Mouse (Mus musculus) mouse trophoblast stem cell (cell line): Measurements from ENCODE around the gene Nucb1.

Source experiments
- in situ Hi-C, 2 experiments: fragments of 300-500 bp; cut with MseI, MboI; formaldehyde crosslinking; loops; 2 replicates in 1 of 2; 3 replicates in 1 of 2; pipeline ENCODE4 v1.15.1; 2025

Gene Nucb1

DNA sequence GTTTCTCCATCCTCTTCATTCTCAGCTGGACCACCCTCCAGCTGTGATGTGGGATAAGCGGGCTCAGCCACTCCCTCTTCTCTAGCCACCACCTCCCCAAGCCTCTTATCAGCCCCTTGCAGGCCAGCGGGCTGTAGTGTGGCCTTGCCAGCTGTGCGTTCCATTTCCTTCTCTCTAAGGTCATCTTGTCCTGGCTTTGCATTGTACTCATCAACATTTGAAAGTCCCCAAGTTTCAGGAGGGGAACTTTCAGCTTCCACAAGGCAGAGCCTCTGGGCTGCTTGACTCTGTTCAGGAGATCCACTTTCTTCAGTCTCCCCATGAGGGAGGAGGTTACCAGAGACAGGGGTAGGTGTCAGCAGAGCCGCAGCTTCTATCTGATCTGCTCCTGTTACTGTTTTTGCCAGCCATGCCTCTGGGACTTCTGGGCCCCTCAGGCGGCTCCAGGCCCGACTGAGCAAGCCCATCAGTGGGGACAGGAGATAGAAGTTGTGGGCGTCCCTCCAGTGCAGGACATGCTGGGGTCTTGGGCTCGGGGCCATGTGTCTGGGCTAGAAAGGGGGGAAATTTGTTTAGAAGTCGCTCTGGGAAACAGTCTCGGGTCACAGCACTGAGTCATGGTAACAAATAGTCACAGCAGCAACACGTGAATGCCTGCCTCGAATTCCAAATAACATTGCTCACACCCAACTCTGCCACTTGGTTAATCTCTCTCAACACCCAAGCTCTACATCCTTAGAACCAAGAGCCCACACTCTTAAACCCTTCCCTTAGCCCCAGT is 14.8 kb upstream of the Nucb1 start:
- in situ Hi-C loops: no loop called here

DNA sequence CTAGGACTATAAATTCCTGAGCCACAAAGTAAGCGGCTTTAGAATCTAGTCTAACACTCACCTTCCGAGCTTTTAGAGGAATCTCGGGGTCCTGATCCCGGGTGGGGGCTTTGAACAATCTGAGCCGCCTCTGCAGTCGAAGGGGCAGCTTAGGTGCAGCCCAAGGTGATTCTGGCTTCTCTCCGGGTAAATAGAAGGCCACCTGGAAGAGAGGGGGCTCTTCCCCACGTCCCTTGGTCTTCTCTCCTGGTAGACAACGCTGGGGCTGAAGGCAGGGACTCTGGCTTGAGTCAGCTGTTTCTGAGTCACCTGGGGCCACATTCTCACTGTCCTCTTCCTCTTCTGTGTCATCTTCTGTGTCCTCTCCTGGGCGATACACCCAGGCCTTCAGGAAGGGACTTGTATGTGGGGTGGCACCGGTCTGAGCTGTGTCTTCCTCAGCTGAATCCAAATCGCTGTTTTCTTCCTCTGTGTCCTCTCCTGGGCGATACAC is 13.5 kb upstream of the Nucb1 start:
- in situ Hi-C loops: no loop called here

DNA sequence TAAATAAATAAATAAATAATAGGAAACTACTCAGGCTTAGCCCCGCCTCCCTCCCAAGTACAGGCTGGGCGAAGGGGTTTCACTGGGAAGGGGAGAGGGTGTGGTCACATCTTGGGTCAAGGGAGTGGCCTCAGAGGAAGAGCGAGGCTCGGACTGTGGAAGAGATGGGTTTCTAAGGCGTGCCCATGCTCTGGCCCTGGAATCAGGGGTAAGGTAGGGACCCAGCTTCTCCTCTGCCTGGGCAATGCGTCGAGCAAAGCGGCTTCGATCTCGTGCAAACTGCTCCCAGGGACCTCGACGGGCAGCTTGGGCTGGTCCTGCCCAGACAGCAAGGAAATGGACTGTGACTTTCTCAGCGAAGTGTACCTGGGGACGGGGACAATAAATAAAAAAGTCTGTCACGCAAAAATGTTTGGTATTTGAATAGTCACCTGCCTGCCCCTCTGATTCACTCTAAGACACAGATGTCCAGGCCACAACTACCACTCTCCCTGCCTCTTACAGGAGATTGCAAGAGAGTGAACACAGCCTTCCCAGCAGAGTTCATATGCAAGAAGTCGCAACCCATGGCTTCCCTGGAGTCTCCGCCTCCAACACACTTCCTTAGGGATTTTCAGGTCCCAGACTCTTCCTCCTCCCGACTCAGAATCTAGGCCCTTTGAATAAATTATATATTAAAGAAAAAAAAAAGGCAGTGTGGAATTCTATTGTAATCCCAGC is 12.9 kb upstream of the Nucb1 start:
- in situ Hi-C loops: no loop called here

DNA sequence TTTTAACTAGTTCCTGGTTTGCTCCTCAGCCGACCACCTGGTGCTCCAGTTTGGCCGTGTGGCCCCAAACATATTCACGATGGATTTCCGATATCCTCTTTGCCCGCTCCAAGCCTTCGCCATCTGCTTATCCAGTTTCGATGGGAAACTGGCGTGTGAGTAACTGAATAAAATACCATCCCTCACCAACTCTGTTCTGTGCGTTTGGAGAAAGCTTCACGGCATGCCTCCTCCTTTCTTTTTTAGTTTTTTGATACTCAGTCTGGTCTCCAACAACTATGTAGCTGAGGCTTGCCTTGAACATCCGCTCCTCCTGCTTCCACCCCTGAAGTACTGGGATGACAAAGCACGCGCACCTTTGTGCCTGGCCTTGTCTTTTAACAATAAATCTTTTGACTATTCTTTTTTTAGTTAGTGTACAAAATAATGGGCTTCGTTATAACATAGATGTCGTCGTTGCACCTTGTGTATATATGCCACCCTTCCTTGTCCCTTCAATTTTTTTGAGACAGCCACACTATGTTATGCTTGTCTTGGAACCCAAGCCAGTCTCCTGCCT is 12.1 kb upstream of the Nucb1 start:
- in situ Hi-C loops: no loop called here

DNA sequence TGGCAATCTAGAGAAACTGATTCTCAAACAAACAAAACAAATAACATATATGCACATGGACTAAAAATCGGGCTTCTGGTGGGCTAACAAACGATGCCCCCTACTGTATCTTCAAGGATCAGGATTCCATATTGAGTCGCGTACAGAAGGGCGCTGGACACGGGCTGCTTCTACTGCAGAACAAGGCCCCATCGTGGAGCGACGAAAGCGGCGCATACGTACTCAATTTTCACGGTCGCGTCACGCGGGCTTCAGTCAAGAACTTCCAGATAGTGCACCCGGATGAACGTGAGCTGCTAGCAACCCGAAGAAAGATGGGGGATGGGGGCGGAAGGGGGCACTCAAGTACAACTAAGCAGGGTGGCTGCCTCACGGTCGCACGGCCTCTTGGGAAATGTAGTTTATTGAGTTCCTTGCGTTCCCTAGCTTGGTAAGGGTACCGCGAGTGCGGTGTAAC is 11.6 kb upstream of the Nucb1 start:
- in situ Hi-C loops: no loop called here

DNA sequence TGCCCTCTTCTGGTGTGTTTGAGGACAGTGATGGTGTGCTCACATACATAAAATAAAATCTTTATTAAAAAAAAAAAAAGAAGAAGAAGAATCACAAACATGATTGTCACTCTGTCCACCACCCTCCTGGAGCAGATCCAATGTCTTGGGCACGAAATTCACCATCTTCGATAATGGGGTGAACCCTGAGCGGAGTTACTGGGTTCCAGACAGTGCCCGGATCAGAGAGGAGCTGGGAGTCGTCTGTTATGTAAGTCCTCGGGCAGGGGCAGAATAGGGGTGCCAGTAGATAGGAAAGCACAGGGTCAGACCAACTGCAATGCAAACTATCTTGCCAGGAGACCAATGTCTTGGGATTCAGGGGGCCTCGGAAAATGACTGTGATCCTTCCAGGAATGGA is 10.4 kb upstream of the Nucb1 start:
- in situ Hi-C loops: no loop called here

DNA sequence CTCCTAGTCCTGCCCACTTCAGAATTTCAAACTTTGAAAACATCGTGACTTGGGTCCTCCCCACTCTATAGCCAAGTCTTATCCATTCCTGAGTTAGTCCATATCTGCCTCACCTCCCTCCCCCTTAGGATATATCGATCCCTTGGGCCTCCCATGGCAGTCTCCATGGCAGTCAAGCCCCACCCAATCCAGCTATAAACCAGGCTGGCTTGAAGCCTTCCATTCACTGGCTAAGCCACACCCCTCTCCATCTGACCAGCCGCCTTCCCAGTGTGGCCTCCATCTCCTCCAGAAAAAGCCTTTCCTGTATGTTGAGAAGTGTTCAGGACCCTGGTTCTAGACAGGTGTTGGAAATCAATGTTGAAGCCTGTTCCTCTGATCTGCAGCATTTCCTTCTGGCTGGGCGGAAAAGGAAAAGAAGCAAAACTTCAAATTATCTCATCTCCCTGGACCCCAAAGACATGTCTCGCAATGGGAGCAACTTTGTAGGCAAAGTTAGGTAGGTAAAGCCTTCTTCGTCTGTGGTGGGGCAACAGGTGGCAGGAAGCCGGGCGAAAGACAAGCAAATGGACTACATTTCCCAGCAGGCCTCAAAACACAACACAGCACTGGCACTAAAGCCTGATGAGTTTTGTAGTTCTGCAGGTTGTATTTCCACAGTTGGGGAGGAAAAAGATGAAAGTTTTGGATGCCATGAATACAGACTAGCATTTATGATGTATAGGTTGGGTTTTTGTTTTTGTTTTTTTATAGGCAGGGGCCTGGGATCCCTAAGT is 9.3 kb upstream of the Nucb1 start:
- in situ Hi-C loops: loop anchor here in 1 of 2 experiments (10.0 kb wide), 1 partner anchor 65 kb away; the partner anchor contains the start of gene Ftl1

DNA sequence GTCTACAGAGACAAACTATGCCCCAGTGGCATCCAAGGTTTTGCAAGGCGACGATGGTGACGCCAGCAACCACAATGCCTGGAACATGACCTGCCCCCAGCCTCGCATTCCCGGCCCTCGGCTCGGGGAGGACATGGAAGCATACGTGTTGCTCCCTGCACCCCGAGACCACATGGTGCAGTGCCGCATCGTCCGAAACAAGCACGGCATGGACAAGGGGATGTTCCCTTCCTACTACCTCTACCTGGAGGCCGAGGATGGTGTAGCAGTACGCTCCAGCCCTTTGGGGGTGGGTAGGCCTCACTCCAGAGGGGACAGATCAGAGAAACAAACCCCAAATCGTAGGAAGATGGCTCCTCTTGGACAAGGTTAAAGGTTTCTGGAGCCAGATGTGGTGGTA is 8.4 kb upstream of the Nucb1 start:
- in situ Hi-C loops: loop anchor here in 1 of 2 experiments (10.0 kb wide), 1 partner anchor 64 kb away; the partner anchor contains the start of gene Ftl1

DNA sequence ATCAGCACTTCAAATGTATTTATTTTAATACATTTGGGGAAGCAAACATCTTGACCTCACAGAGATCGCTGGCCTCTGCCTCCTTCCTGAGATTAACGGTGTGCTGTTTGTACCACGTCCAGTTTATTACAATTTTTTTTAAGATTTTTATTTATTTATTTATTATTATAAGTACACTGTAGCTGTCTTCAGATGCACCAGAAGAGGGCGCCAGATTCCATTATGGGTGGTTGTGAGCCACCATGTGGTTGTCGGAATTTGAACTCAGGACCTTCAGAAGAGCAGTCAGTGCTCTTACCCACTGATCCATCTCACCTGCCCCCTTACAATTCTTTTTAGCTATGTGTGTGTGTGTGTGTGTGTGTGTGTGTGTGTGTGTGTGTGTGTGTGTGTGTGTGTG is 6.6 kb upstream of the Nucb1 start:
- in situ Hi-C loops: loop anchor here in 1 of 2 experiments (10.0 kb wide), 1 partner anchor 62 kb away; the partner anchor contains the start of gene Ftl1

DNA sequence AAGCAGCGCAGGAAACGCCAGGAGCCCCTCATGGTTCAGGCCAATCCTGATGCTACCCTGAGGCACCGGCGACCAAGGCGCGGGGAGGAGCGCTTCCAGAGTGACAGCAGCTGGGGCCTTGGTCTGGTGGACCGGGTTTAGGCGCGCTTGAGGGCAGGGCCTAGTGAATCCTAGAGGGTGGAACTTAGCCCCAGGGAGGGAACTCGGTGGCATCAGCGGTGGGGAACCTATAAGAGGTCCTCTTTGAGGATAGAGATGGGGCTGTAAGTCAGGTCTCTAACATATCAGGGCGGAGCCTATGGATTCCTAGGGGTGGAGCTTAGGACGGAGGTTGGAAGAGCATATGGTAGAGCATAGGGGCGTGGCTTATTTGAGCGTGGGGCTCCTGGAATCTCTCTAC is 5.2 kb upstream of the Nucb1 start:
- in situ Hi-C loops: loop anchor here in 1 of 2 experiments (10.0 kb wide), 1 partner anchor 61 kb away; the partner anchor contains the start of gene Ftl1

DNA sequence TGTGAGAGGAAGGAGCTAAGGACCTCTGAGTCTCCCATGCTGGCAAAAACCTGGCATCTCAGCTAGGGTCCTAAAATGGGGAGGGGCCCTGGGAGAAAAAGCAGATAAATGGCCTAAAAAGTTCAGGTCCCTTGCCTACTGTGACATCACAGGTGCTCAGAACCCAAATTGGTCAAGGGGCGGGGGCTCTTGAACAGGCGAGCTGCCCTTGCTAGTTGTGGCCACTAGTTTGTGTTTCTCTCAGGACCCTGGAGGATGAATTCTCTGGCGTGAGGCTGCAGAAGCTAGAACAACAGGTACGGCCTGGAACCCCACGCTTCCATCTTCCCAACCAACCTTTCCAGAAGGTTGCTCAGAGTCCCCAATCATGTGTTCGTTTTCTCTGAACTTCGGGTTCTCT is 4.2 kb upstream of the Nucb1 start:
- in situ Hi-C loops: loop anchor here in 1 of 2 experiments (10.0 kb wide), 1 partner anchor 60 kb away; the partner anchor contains the start of gene Ftl1

DNA sequence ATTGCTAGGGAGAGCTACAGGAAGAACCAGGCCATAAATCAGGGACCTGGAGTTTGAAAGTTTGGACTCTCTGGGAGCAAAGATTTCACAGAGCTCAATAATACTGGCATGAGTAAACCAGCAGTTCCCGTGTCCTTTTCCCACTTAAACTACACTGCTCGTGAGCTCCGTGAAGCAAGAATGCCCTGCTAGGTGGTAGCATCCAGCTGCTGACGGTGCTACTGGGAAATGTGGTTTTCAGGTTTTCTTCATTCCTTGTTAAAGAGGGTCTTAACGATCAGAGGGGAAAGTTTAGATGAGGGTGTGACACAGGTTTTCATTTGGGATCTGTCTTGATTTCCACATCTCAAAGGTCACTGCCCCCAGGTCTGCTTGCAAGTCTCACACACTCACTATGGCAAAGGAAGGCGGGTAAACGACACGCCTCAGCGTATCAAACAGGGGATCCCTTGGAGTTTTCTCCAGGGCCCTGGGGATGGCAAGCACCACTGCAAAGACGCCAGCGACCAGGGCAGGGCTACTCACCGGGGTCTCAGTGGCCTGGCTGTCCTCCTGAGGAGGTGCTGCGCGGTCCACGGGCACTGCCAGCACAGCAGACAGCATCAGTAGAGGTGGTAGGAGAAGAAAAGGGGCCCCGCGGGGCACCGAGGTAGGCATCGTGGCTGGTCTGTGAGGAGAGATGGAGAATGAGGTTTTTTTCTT is 874 bp downstream of the Nucb1 start:
- in situ Hi-C loops: no loop called here

DNA sequence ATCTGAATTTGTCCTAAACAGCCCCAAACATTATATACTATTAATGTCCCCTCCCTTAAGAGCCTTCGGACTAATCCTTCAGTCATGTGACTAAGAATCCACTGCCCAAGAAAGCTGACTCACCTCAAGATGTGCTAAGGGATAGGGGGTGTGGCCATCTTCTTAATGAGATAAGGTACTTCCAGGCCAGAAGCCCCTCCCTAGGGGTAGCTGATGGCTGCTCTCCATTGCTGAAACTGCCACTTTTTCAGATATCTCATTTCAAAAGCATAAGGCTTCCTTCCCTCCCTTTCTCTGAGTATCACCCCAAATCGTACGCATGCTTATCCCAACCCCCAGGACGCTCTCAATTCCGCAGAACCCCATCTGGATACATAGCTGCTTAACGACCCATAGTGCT is 1.6 kb downstream of the Nucb1 start:
- in situ Hi-C loops: no loop called here

DNA sequence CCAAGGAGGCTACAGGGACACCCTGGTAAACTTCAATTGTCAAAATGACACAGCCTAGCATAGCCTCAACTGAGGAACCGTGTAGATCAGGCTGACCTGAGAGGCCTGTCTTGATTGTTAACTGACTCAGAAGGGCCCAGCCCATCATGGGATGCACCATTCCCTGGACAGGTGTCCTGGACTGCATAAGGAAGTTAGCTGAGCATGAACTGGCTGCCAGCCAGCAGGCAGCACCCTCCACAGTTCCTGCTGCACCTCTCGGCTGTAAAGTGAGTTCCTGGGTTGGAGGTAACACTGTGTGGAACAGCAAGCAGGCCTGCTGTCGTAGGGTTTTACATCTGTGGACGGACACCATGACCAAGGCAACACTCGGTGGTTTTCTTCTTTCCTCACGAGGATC is 2.6 kb downstream of the Nucb1 start:
- in situ Hi-C loops: no loop called here

DNA sequence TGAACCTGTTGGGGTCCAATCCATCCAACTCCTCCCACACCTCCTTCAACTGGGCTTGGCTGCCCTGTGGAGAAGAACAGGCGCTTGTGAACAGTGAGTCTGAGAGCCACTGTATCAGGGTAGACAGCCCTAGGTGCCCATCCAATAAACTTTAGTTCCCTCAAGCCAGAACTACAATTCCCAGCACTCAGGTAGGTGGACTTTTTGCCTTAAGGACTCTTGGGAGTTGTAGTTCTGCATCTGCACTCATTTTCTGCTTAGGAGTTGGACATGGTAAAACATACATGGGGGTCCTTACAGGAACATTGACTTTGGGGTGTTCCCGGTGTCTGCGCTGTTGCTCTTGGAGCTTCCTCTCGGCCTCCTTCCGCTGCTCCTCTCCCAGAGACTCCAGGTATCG is 11.8 kb downstream of the Nucb1 start:
- in situ Hi-C loops: no loop called here

DNA sequence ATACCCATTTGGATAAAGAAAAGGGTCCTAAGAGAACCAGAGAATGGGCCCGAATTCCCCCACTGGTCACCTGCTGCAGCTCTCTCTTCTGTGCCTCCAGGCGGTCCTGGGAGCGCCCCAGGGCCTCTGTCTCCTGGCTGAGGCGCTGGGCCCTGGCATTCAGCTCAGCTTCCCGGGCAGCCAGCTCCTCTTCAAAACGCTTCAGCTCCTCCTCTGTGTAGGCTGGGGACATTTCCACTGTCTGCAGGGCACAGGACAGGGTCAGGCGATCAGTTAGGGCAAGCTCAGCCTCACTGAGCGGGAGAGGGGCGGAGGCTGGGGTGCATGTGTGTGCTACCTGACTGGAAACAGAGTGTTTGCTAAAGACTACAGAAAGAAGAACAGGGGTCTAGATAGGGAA is 15.7 kb downstream of the Nucb1 start:
- in situ Hi-C loops: no loop called here

DNA sequence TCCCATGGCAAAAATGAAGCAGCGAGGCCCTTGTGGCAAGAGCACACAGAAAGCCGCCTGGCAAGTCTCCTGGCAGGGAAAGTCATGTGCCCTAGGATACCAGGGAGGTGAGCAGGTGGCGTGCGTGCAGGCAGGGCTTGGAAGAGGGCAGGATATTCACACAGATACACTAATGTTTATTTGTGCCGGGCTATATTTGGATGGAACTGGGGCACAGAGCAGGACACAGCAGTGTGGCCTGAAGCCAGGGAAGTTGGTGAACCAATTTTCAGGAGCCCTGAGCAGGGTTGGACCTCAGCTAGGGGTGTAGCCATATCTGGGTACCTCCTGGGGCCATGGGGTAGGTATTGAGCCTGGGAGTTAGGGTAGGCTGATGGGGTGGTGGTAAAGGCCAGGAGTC is 17.3 kb downstream of the Nucb1 start:
- in situ Hi-C loops: no loop called here

DNA sequence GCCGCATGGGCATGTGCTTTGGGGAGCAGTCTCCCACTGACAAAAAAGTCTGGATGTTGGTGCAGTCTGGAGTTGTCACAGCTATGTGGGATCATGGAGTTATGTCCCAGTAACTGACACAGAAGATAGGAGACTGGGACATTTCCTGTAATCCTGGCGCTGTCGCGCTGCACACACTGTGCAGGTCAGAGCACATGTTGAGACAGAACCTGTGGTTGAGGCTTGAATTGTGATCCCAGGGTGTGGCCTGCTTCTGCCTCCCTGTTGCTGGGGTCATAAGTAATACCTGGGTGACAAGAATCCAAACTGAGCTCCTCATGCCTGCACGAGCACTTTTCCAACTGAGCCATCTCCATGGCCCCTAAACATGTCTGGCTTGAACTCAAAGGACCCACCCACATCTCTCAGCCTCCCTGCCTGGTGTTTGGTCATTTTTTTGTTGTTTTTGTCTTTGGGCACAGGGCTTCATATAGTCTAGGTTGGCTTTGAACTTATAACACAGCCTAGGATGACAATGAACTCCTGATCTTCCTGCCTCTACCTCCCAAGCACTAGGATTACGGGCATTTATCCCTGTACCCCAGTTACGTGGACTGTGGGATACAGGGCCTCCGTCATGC is 17.9 kb downstream of the Nucb1 start:
- in situ Hi-C loops: no loop called here

DNA sequence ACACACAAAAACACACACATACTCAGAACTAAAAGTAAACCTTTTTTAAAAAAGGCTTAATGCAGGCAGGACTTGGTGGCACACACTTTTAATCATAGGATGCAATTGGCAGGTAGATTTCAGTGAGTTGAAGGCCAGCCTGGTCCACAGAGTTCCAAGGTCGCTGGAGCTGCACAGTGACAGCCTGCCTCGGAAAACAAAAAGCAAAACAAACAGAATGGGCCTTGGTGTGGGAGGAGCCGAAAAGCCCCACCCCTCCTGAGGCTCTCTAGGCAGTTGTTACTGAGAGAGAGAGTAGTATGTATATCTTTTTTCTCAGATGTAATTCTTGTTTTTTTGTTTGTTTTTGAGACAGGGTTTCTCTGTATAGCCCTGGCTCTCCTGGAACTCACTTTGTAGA is 18.9 kb downstream of the Nucb1 start:
- in situ Hi-C loops: no loop called here

DNA sequence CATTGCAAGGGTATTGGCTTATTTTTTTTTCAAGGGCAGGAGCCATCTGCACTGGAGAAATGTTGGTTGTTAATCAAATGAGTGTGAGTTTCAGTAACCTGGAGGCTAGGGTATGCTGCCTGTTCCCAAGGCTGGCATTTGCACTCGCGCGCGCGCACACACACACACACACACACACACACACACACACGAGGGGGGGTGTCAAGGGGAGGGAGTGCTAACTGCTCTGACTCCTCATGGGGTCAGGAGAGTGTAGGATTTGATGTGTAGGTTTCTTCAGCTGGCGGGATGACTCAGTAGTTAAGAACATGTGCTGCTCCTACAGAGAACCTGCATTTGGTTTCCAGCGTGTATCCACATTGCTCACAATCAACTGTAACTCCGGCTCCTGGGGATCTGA is 19.4 kb downstream of the Nucb1 start:
- in situ Hi-C loops: no loop called here
